ENCODE assay signal across 24 mouse cellular contexts in genomic region chr17:71642190-71642589, GRCm38 (mm10). TPM values are rescaled to one million over a fixed set of nuclear protein-coding genes. Genes with fewer than 3 reads are reported as not detected.
DNase-seq lines count a peak whose midpoint lies in the region; ATAC-seq and TF ChIP-seq lines count a peak whose summit lies in the region.
"Had no signal": no experiment of that assay in that cellular context is flagged by ENCODE, and none has a peak within 500 bp of the region (broad histone marks: within the 10 kb centered on the region; RNA-seq: fewer than 3 reads in every experiment).

No protein-coding gene starts in this region.

- TF ChIP-seq RAD21 in MEL (IDR thresholded peaks at IDR 0.05; ENCODE audit: low read depth, low read length), result no peak

- no peaks in the 10 kb centered on the region for H3K4me1 ChIP-seq in liver, embryonic 14.5 days (replicated peaks; ENCODE audit: control insufficient read depth in 2 of 2, insufficient read depth in 2 of 2, low read length in 1 of 2)
- no peaks in the 10 kb centered on the region for H3K4me1 ChIP-seq in liver, embryonic 11.5 days (replicated peaks; ENCODE audit: control insufficient read depth, insufficient read depth, low read length)
- H3K4me1 ChIP-seq in MEL (ENCODE audit: control insufficient read depth in 1 of 2, insufficient read depth in 2 of 2, low read length in 2 of 2), result no peaks in the 10 kb centered on the region
- H3K4me1 ChIP-seq: embryonic facial prominence, embryonic 12.5 days; heart, embryonic 12.5 days; kidney, embryonic 15.5 days; liver, embryonic 13.5 days; neural tube, embryonic 15.5 days had no signal

- no peak overlapping the region for H3K4me2 ChIP-seq in liver, embryonic 14.5 days (ENCODE audit: low read depth)
- no peak overlapping the region for H3K4me2 ChIP-seq in liver, embryonic 11.5 days
- H3K4me2 ChIP-seq: embryonic facial prominence, embryonic 12.5 days; heart, embryonic 12.5 days; kidney, embryonic 15.5 days; liver, embryonic 13.5 days; midbrain, embryonic 11.5 days; neural tube, embryonic 15.5 days had no signal

- no peak for DNase-seq in gastrocnemius, adult 2 months
- no peak for DNase-seq in gastrocnemius, adult 8-10 months (ENCODE audit: low spot score in 2 of 2)
- no peak for DNase-seq in liver, embryonic 14.5 days (ENCODE audit: low read depth in 3 of 3, low spot score in 3 of 3)
- DNase-seq in liver, embryonic 11.5 days (ENCODE audit: low spot score), result no peak
- peak; percentile 44 for DNase-seq in MEL (ENCODE audit: low read depth, low spot score)
- DNase-seq in cerebellum, adult 8-10 months, result no peak
- DNase-seq in adrenal gland, postnatal 36 days, result no peak
- DNase-seq: adrenal gland, postnatal 14 days; cerebellum, adult 18-20 months; gastrocnemius, postnatal 25 days; liver, embryonic 13.5 days; lung, postnatal 10 days; thymus, adult 18-20 months had no signal

- 0 out of 2 replicates have a peak, but pooled peaks have one; percentile 9 for TF ChIP-seq CTCF in gastrocnemius, adult 2 months (IDR thresholded peaks at IDR 0.05)
- peak; percentile 11; the same call in 1 of the 2 replicates for TF ChIP-seq CTCF in liver, embryonic 14.5 days (IDR thresholded peaks at IDR 0.05; ENCODE audit: low read depth)
- TF ChIP-seq CTCF in MEL (IDR thresholded peaks at IDR 0.05 in 2 of 3, conservative IDR thresholded peaks at IDR 0.05 in 1 of 3; ENCODE audit: control insufficient read depth in 1 of 3, insufficient read depth in 1 of 3, low read depth in 2 of 3, low read length in 3 of 3, poor library complexity in 1 of 3, severe bottlenecking in 1 of 3), result peak in 2 of 3 experiments; percentile 32 to 33; a peak in 2 of 6 replicates

- TF ChIP-seq EP300 in liver, embryonic 14.5 days (IDR thresholded peaks at IDR 0.05; ENCODE audit: low read depth), result no peak
- no peak for TF ChIP-seq EP300 in MEL (IDR thresholded peaks at IDR 0.05; ENCODE audit: low read depth in 1 of 2, low read length in 2 of 2)

- TF ChIP-seq POLR2A in MEL (IDR thresholded peaks at IDR 0.05; ENCODE audit: control insufficient read depth in 1 of 2, insufficient read depth in 1 of 2, low read depth in 1 of 2, low read length in 2 of 2, poor library complexity in 1 of 2), result no peak

- no peaks in the 10 kb centered on the region for H3K9me3 ChIP-seq in liver, embryonic 14.5 days (ENCODE audit: control insufficient read depth, low read length)
- no peaks in the 10 kb centered on the region for H3K9me3 ChIP-seq in liver, embryonic 11.5 days (ENCODE audit: control insufficient read depth, low read length)
- H3K9me3 ChIP-seq in MEL (replicated peaks; ENCODE audit: insufficient read depth, low read length), result no peaks in the 10 kb centered on the region
- H3K9me3 ChIP-seq: embryonic facial prominence, embryonic 12.5 days; heart, embryonic 12.5 days; kidney, embryonic 15.5 days; liver, embryonic 13.5 days; neural tube, embryonic 15.5 days had no signal

- peaks cover 4% of the 10 kb centered on the region for H3K79me2 ChIP-seq in MEL (ENCODE audit: control insufficient read depth, insufficient read depth, low read length, poor library complexity)

- no peaks in the 10 kb centered on the region for H3K27me3 ChIP-seq in liver, embryonic 14.5 days (ENCODE audit: control insufficient read depth, insufficient read depth, low read length)
- no peaks in the 10 kb centered on the region for H3K27me3 ChIP-seq in liver, embryonic 11.5 days (replicated peaks; ENCODE audit: control insufficient read depth, insufficient read depth, low read length)
- no peaks in the 10 kb centered on the region for H3K27me3 ChIP-seq in MEL (ENCODE audit: control insufficient read depth in 1 of 2, insufficient read depth in 2 of 2, low read length in 2 of 2)
- H3K27me3 ChIP-seq: embryonic facial prominence, embryonic 12.5 days; heart, embryonic 12.5 days; kidney, embryonic 15.5 days; liver, embryonic 13.5 days; neural tube, embryonic 15.5 days had no signal

- no peak overlapping the region for H3K4me3 ChIP-seq in gastrocnemius, adult 2 months
- H3K4me3 ChIP-seq in liver, embryonic 14.5 days (ENCODE audit: insufficient read depth in 1 of 2, low read depth in 2 of 2, low read length in 2 of 2), result no peak overlapping the region
- H3K4me3 ChIP-seq in liver, embryonic 11.5 days (ENCODE audit: low read depth, low read length), result no peak overlapping the region
- H3K4me3 ChIP-seq in MEL (ENCODE audit: control insufficient read depth in 1 of 2, insufficient read depth in 1 of 2, low read depth in 2 of 2, low read length in 2 of 2), result no peak overlapping the region
- H3K4me3 ChIP-seq: embryonic facial prominence, embryonic 12.5 days; heart, embryonic 12.5 days; kidney, embryonic 15.5 days; liver, embryonic 13.5 days; myocyte; neural tube, embryonic 15.5 days had no signal

- no peak overlapping the region for H3K9ac ChIP-seq in liver, embryonic 14.5 days (replicated peaks)
- H3K9ac ChIP-seq in liver, embryonic 11.5 days (ENCODE audit: low read depth, low read length), result no peak overlapping the region
- no peak overlapping the region for H3K9ac ChIP-seq in MEL (ENCODE audit: control insufficient read depth, low read depth, low read length, poor library complexity, severe bottlenecking)
- H3K9ac ChIP-seq: embryonic facial prominence, embryonic 12.5 days; heart, embryonic 12.5 days; kidney, embryonic 15.5 days; liver, embryonic 13.5 days; neural tube, embryonic 15.5 days had no signal

- intact Hi-C loops in gastrocnemius, adult 2 months (cut with DNase I), result no loop called here

- no peak for ATAC-seq in liver, embryonic 14.5 days (ENCODE audit: insufficient read depth)
- ATAC-seq in liver, embryonic 11.5 days (replicated peaks; ENCODE audit: low FRiP score), result no peak
- ATAC-seq in megakaryocyte-erythroid progenitor cell, adult 5-6 weeks (replicated peaks; ENCODE audit: low FRiP score, low TSS enrichment, poor library complexity, severe bottlenecking), result peak; percentile 51; the same call in 1 of the 2 replicates
- ATAC-seq: activated CD4-positive, CD25-positive, alpha-beta regulatory T cell, adult 4 months; inflammation-experienced regulatory T-cells, adult 6 months had no signal

- 71% methylated on average over 3 of the region's 3 CpGs for WGBS in liver, embryonic 14.5 days (ENCODE audit: insufficient replicate concordance)
- 88% methylated on average over 3 of the region's 3 CpGs for WGBS in liver, embryonic 11.5 days

- no peak overlapping the region for H3K27ac ChIP-seq in gastrocnemius, adult 2 months
- H3K27ac ChIP-seq in liver, embryonic 14.5 days, result no peak overlapping the region
- no peak overlapping the region for H3K27ac ChIP-seq in liver, embryonic 11.5 days (ENCODE audit: low read depth, low read length)
- no peak overlapping the region for H3K27ac ChIP-seq in MEL (ENCODE audit: control insufficient read depth, low read depth, low read length)
- H3K27ac ChIP-seq: embryonic facial prominence, embryonic 12.5 days; kidney, embryonic 15.5 days; liver, embryonic 13.5 days; neural tube, embryonic 15.5 days had no signal

- peaks cover 47% of the 10 kb centered on the region for H3K36me3 ChIP-seq in liver, embryonic 14.5 days (replicated peaks; ENCODE audit: control insufficient read depth, insufficient read depth, low read depth)
- H3K36me3 ChIP-seq in liver, embryonic 11.5 days (ENCODE audit: control insufficient read depth, insufficient read depth, low read length), result peaks cover 45% of the 10 kb centered on the region
- H3K36me3 ChIP-seq in MEL (ENCODE audit: control insufficient read depth in 1 of 2, insufficient read depth in 2 of 2, low read length in 2 of 2), result peaks cover 0 to 58% of the 10 kb centered on the region in 2 experiments; a peak in 2 of 4 replicates

TF ChIP-seq in MEL, 35 proteins besides CTCF, POLR2A, EP300 and RAD21:
- TF ChIP-seq NELFE (IDR thresholded peaks at IDR 0.05; ENCODE audit: low read depth, low read length), result no peak
- no peak for TF ChIP-seq MAZ (IDR thresholded peaks at IDR 0.05; ENCODE audit: low read depth, low read length)
- no peak for TF ChIP-seq HCFC1 (IDR thresholded peaks at IDR 0.05; ENCODE audit: low read depth, low read length)
- TF ChIP-seq CHD1 (IDR thresholded peaks at IDR 0.05; ENCODE audit: low read depth, low read length), result no peak
- TF ChIP-seq USF2 (IDR thresholded peaks at IDR 0.05; ENCODE audit: borderline replicate concordance in 1 of 2, insufficient read depth in 1 of 2, low read depth in 1 of 2, low read length in 2 of 2), result no peak
- no peak for TF ChIP-seq ELF1 (IDR thresholded peaks at IDR 0.05; ENCODE audit: low read depth, low read length)
- TF ChIP-seq E2F4 (IDR thresholded peaks at IDR 0.05; ENCODE audit: borderline replicate concordance, low read depth, low read length), result no peak
- no peak for TF ChIP-seq POLR2AphosphoS5 (IDR thresholded peaks at IDR 0.05; ENCODE audit: borderline replicate concordance, low read depth, low read length)

RNA-seq across cellular contexts. Expression of gene Wdr43, which starts 26.5 kb away (rescaled TPM):
- 10 to 100 TPM; 28.1 to 30.4 TPM for total RNA-seq in gastrocnemius, adult 2 months (2021)
- 10 to 100 TPM; 26.4 to 29.4 (median 28.1) TPM for total RNA-seq in gastrocnemius, adult 8-10 months (2022)
- polyA plus RNA-seq in liver, embryonic 14.5 days (2012; rRNA removed), result 20.1 and 26.2 TPM in 2 replicates
- polyA plus RNA-seq in liver, embryonic 14.5 days (2014; fragmentation: Nextera tagmentation; extraction: Ambion mirVana), result 45.5 and 46.3 TPM in 2 replicates
- polyA plus RNA-seq in liver, embryonic 11.5 days (2014; fragmentation: Nextera tagmentation; extraction: Ambion mirVana), result 140 and 158 TPM in 2 replicates
- total RNA-seq in MEL (2012; rRNA removed), result 243 and 249 TPM in 2 replicates
- polyA plus RNA-seq in MEL (2012; ENCODE audit: insufficient read depth in 1 of 2, insufficient read length in 2 of 2, low read depth in 1 of 2, low replicate concordance in 2 of 2, missing spikeins in 1 of 2), result 100 to 1,000 TPM; 175 to 393 TPM
- total RNA-seq in megakaryocyte-erythroid progenitor cell, adult 5-6 weeks (2014; fragmentation: Nextera tagmentation), result 147 and 179 TPM in 2 replicates
- 483 and 518 TPM in 2 replicates for total RNA-seq in megakaryocyte-erythroid progenitor cell, adult 5-6 weeks (2017)
- total RNA-seq in adrenal gland, postnatal 36 days (2021), result 100 to 1,000 TPM in 1 of 2 experiments, 10 to 100 TPM in 1; 52.1 to 107 TPM

RNA-seq across cellular contexts. Expression of gene Togaram2, which starts 30.9 kb away (rescaled TPM):
- 1 to 10 TPM; 2.1 to 4.5 TPM for total RNA-seq in gastrocnemius, adult 2 months (2021)
- 1 to 10 TPM; 1.4 to 2.4 (median 2.1) TPM for total RNA-seq in gastrocnemius, adult 8-10 months (2022)
- polyA plus RNA-seq in liver, embryonic 14.5 days (2012; rRNA removed), result 0.02 and 0.03 TPM in 2 replicates
- not detected in 2 replicates for polyA plus RNA-seq in liver, embryonic 14.5 days (2014; fragmentation: Nextera tagmentation; extraction: Ambion mirVana)
- not detected in 2 replicates for polyA plus RNA-seq in liver, embryonic 11.5 days (2014; fragmentation: Nextera tagmentation; extraction: Ambion mirVana)
- not detected in 2 replicates for total RNA-seq in MEL (2012; rRNA removed)
- not detected for polyA plus RNA-seq in MEL (2012; ENCODE audit: insufficient read depth in 1 of 2, insufficient read length in 2 of 2, low read depth in 1 of 2, low replicate concordance in 2 of 2, missing spikeins in 1 of 2)
- not detected in 2 replicates for total RNA-seq in megakaryocyte-erythroid progenitor cell, adult 5-6 weeks (2014; fragmentation: Nextera tagmentation)
- total RNA-seq in megakaryocyte-erythroid progenitor cell, adult 5-6 weeks (2017), result 0.14 TPM in 1 of 2 replicates, not detected in the other
- not detected for total RNA-seq in adrenal gland, postnatal 36 days (2021)
- total RNA-seq: adrenal gland, postnatal 14 days; hematopoietic stem cell, adult 5-6 weeks had no signal
- polyA plus RNA-seq: activated CD4-positive, CD25-positive, alpha-beta regulatory T cell, adult 4 months; embryonic facial prominence, embryonic 12.5 days; inflammation-experienced regulatory T-cells, adult 6 months; limb, embryonic 11.5 days; liver, embryonic 13.5 days; midbrain, embryonic 11.5 days had no signal
